Mouse (Mus musculus): ENCODE measurements around the gene Mrgprb4.

Gene Mrgprb4

GRCm38 (mm10) chr7:48199188-48199587 is at the start of gene Mrgprb4:
TSS of gene Mrgprb4 (minus strand) at chr7:48199288.
- no peak for DNase-seq

GRCm38 (mm10) chr7:48226114-48226513 is 27.0 kb upstream of the Mrgprb4 start:
- no peak for DNase-seq

GRCm38 (mm10) chr7:48225065-48225464 is 26.0 kb upstream of the Mrgprb4 start:
- DNase-seq, result no peak

- no peak for DNase-seq
Measured at GRCm38 (mm10) chr7:48168919-48169318, 30.2 kb downstream of the Mrgprb4 start, which contains the start of gene Mrgprb5. TSS of gene Mrgprb5 (minus strand) at chr7:48169019.

- DNase-seq, result no peak
Measured at GRCm38 (mm10) chr7:48167471-48167870, 31.6 kb downstream of the Mrgprb4 start.
